Mouse (Mus musculus) heart, adult 2 months (tissue): ENCODE results near the gene Znrf4. TPM values are rescaled to one million over a fixed set of nuclear protein-coding genes. Genes with fewer than 3 reads are reported as not detected.

ENCODE experiments used
- DNase-seq, 2 experiments: peaks; one replicate each; pipeline ENCODE4 v3.0.0; 2021
- H3K27ac ChIP-seq: fragments of 200-600 bp; 2 replicates; pipeline ENCODE4 v1.8.1; 2022
- H3K27me3 ChIP-seq: fragments of 200-500 bp; 2 replicates; pipeline ENCODE4 v1.6.1; 2012; ENCODE audit warnings: mild to moderate bottlenecking, low read length, inconsistent platforms, mixed read lengths; ENCODE audit not compliant: control insufficient read depth, insufficient read depth
- H3K36me3 ChIP-seq: fragments of 200-500 bp; 2 replicates; pipeline ENCODE4 v1.6.1; 2012; ENCODE audit warnings: low read length, inconsistent platforms; ENCODE audit not compliant: control insufficient read depth, insufficient read depth
- H3K4me1 ChIP-seq: fragments of 200-500 bp; 2 replicates; pipeline ENCODE4 v1.6.1; 2011; ENCODE audit warnings: low read length; ENCODE audit not compliant: control insufficient read depth, insufficient read depth
- H3K4me3 ChIP-seq: fragments of 200-600 bp; 2 replicates; pipeline ENCODE4 v1.8.1; 2022
- H3K79me2 ChIP-seq: fragments of 200-500 bp; replicated peaks from 2 replicates; pipeline ENCODE4 v1.6.1; 2012; ENCODE audit warnings: mild to moderate bottlenecking, inconsistent platforms, low read length, moderate library complexity, mixed read lengths; ENCODE audit not compliant: control insufficient read depth, insufficient read depth
- H3K9ac ChIP-seq: fragments of 200-500 bp; 2 replicates; pipeline ENCODE4 v1.6.1; 2012; ENCODE audit warnings: low read depth, mild to moderate bottlenecking, control low read depth, inconsistent platforms, low read length, mixed read lengths
- CTCF ChIP-seq: fragments of 200-600 bp; IDR thresholded peaks from 2 replicates; pipeline ENCODE4 v1.8.1; 2022; ENCODE audit warnings: antibody characterized with exemption, mild to moderate bottlenecking, moderate library complexity
- EP300 ChIP-seq: fragments of 200-500 bp; IDR thresholded peaks from 2 replicates; pipeline ENCODE4 v1.6.1; 2011; ENCODE audit warnings: low read depth, low read length, control low read depth; ENCODE audit not compliant: insufficient read depth
- POLR2A ChIP-seq: fragments of 200-500 bp; IDR thresholded peaks from 2 replicates; pipeline ENCODE4 v1.6.1; 2011; ENCODE audit warnings: mild to moderate bottlenecking, low read depth, low read length, control low read depth; ENCODE audit not compliant: insufficient read depth
- WGBS: fragments of 180-500 bp; shearing (Covaris S2); methylation state at CpG from one replicate; pipeline ENCODE4 v1.1.7; 2018; 5-methylcytosine and 5-hydroxymethylcytosine counted together
- intact Hi-C: fragments of 180-260 bp; cut with DNase I; formaldehyde crosslinking; loops from one replicate; pipeline ENCODE4 v1.15.1; 2025
- polyA plus RNA-seq: library from polyadenylated mRNA; depleted of rRNA; stranded (reverse); fragments of >200 nt; gene quantifications from 2 replicates; pipeline ENCODE4 v1.2.3, GENCODE M21; 2012
- total RNA-seq, 2 experiments: library from RNA; stranded (reverse); gene quantifications; 2 replicates each; pipeline ENCODE4 v1.2.3; 2021

Gene Znrf4
- total and polyA plus RNA-seq, 3 experiments, result 0.64 TPM; not detected in 2

- peaks cover 3% of the 10 kb centered on the region; the same call in 1 of the 2 replicates for H3K4me1 ChIP-seq
- H3K4me3 ChIP-seq, result no peak overlapping the region
- peak in 1 of 2 experiments; percentile 25 for DNase-seq
- H3K27ac ChIP-seq, result no peak overlapping the region
- TF ChIP-seq CTCF (no peak), POLR2A (no peak), EP300 (no peak)
- intact Hi-C loops, result no loop called here
- no peak overlapping the region for H3K9ac ChIP-seq
- H3K27me3 ChIP-seq, result peaks cover 18% of the 10 kb centered on the region
- WGBS, result 20% methylated on average over 27 of the region's 27 CpGs
- no peaks in the 10 kb centered on the region for H3K79me2 ChIP-seq
- H3K36me3 ChIP-seq, result no peaks in the 10 kb centered on the region
Observed at GRCm38 (mm10) chr17:56510473-56510969, 1.7 kb downstream of the Znrf4 start.

- no peak overlapping the region for H3K27ac ChIP-seq
- no peaks in the 10 kb centered on the region for H3K36me3 ChIP-seq
- peak in 1 of 2 experiments; percentile 13 for DNase-seq
- 18% methylated on average over 32 of the region's 37 CpGs for WGBS
- no peak for TF ChIP-seq EP300
- H3K27me3 ChIP-seq, result peaks cover 18% of the 10 kb centered on the region
- no peaks in the 10 kb centered on the region for H3K79me2 ChIP-seq
- intact Hi-C loops, result no loop called here
- H3K4me1 ChIP-seq, result peaks cover 3% of the 10 kb centered on the region; the same call in 1 of the 2 replicates
- no peak overlapping the region for H3K4me3 ChIP-seq
- H3K9ac ChIP-seq, result no peak overlapping the region
Observed at GRCm38 (mm10) chr17:56509707-56510472, 2.3 kb downstream of the Znrf4 start.

- H3K27me3 ChIP-seq, result peaks cover 18% of the 10 kb centered on the region
Observed at GRCm38 (mm10) chr17:56509021-56509640, 3.1 kb downstream of the Znrf4 start.

GRCm38 (mm10) chr17:56507161-56508068 lies 4.8 kb downstream of the Znrf4 start:
- Histone ChIP-seq H3K36me3 (no peaks in the 10 kb centered on the region), H3K27ac (peak overlapping the region; percentile 84), H3K4me1 (peaks cover 3% of the 10 kb centered on the region; the same call in 1 of the 2 replicates), H3K9ac (peak overlapping the region; percentile 81), H3K4me3 (peak overlapping the region; percentile 66), H3K79me2 (no peaks in the 10 kb centered on the region), H3K27me3 (peaks cover 16% of the 10 kb centered on the region)
- peak; percentile 90 to 95 for DNase-seq
- under 1% methylated on average over 42 of the region's 42 CpGs for WGBS
- intact Hi-C loops, result no loop called here
- no peak for TF ChIP-seq EP300
- no peak for TF ChIP-seq CTCF
- TF ChIP-seq POLR2A, result no peak

More at GRCm38 (mm10) chr17:56509021-56509640, 3.1 kb downstream of the Znrf4 start:
- Histone ChIP-seq H3K4me3 (no peak overlapping the region), H3K27ac (no peak overlapping the region), H3K9ac (no peak overlapping the region), H3K79me2 (no peaks in the 10 kb centered on the region), H3K4me1 (peaks cover 3% of the 10 kb centered on the region; the same call in 1 of the 2 replicates), H3K36me3 (no peaks in the 10 kb centered on the region)
- WGBS, result 64% methylated on average over 10 of the region's 10 CpGs
- TF ChIP-seq POLR2A (no peak), EP300 (no peak), CTCF (no peak)
- peak in 1 of 2 experiments; percentile 4 for DNase-seq
- intact Hi-C loops, result no loop called here

GRCm38 (mm10) chr17:56506417-56507065 lies 5.7 kb downstream of the Znrf4 start:
- Histone ChIP-seq H3K27ac (no peak overlapping the region), H3K4me3 (no peak overlapping the region), H3K4me1 (peaks cover 3% of the 10 kb centered on the region; the same call in 1 of the 2 replicates), H3K79me2 (no peaks in the 10 kb centered on the region), H3K36me3 (no peaks in the 10 kb centered on the region), H3K27me3 (peaks cover 11% of the 10 kb centered on the region), H3K9ac (no peak overlapping the region; the same call in 1 of the 2 replicates)
- intact Hi-C loops, result no loop called here
- 60% methylated on average over 15 of the region's 15 CpGs for WGBS
- no peak for TF ChIP-seq CTCF
- no peak for TF ChIP-seq POLR2A
- no peak for TF ChIP-seq EP300
- no peak for DNase-seq
